Comparison of ENCODE assay signal across 24 mouse cellular contexts in genomic region chr19:16441329-16441728, GRCm38 (mm10).
"Had no signal": no experiment of that assay in that cellular context is flagged by ENCODE, and none has a peak within 500 bp of the region (broad histone marks: within the 10 kb centered on the region; RNA-seq: fewer than 3 reads in every experiment).

No protein-coding gene starts in this region.

- H3K4me3 ChIP-seq: heart, embryonic 10.5 days; heart, embryonic 12.5 days; hindbrain, embryonic 13.5 days; hindbrain, embryonic 15.5 days; kidney, embryonic 15.5 days; limb, embryonic 13.5 days; limb, embryonic 15.5 days had no signal

- H3K9ac ChIP-seq: forebrain, postnatal 0 days; heart, embryonic 12.5 days; hindbrain, embryonic 13.5 days; hindbrain, embryonic 15.5 days; kidney, embryonic 15.5 days; limb, embryonic 13.5 days; limb, embryonic 15.5 days had no signal

- H3K36me3 ChIP-seq: heart, embryonic 10.5 days; heart, embryonic 12.5 days; hindbrain, embryonic 13.5 days; hindbrain, embryonic 15.5 days; kidney, embryonic 15.5 days; limb, embryonic 13.5 days; limb, embryonic 15.5 days had no signal

- H3K9me3 ChIP-seq: heart, embryonic 10.5 days; heart, embryonic 12.5 days; hindbrain, embryonic 13.5 days; hindbrain, embryonic 15.5 days; kidney, embryonic 15.5 days; limb, embryonic 13.5 days; limb, embryonic 15.5 days had no signal

- ATAC-seq: forebrain, postnatal 0 days; hindbrain, postnatal 0 days; intestine, embryonic 16.5 days had no signal

- H3K27ac ChIP-seq: heart, embryonic 10.5 days; hindbrain, embryonic 13.5 days; hindbrain, embryonic 15.5 days; hindbrain, postnatal 0 days; kidney, embryonic 15.5 days; kidney, postnatal 0 days; limb, embryonic 13.5 days; limb, embryonic 15.5 days had no signal

- DNase-seq: forebrain, postnatal 0 days; gastrocnemius, postnatal 14 days; gastrocnemius, postnatal 36 days; heart, adult 18-20 months; heart, postnatal 10 days; heart, postnatal 36 days; kidney, adult 11 months; kidney, adult 2 months; kidney, adult 9 months; kidney, postnatal 14 days; kidney, postnatal 36 days; layer of hippocampus, adult 9-11 months; layer of hippocampus, postnatal 36 days; left cerebral cortex, postnatal 4 days had no signal

- H3K4me2 ChIP-seq: heart, embryonic 12.5 days; hindbrain, embryonic 13.5 days; hindbrain, embryonic 15.5 days; kidney, embryonic 15.5 days; limb, embryonic 13.5 days; limb, embryonic 15.5 days had no signal
